Mouse (Mus musculus) liver, adult 2 months (tissue): Measurements from ENCODE around the gene Tmem247. TPM values are rescaled to one million over a fixed set of nuclear protein-coding genes. Genes with fewer than 3 reads are reported as not detected.

Experiments used
- DNase-seq: peaks from one replicate; pipeline ENCODE4 v3.0.0-alpha.2; 2011; ENCODE audit warnings: low read depth, low spot score; ENCODE audit errors: extremely low read depth
- H3K27ac ChIP-seq: fragments of 200-500 bp; replicated peaks from 2 replicates; pipeline ENCODE4 v1.5.1; 2012; ENCODE audit warnings: low read depth, mild to moderate bottlenecking, control low read depth, inconsistent platforms, low read length; ENCODE audit not compliant: insufficient read depth
- H3K27me3 ChIP-seq: fragments of 200-500 bp; 2 replicates; pipeline ENCODE4 v1.6.1; 2012; ENCODE audit warnings: mild to moderate bottlenecking, moderate library complexity, low read length, inconsistent platforms; ENCODE audit not compliant: control insufficient read depth, insufficient read depth
- H3K36me3 ChIP-seq: fragments of 200-500 bp; 2 replicates; pipeline ENCODE4 v1.6.1; 2012; ENCODE audit warnings: low read length, inconsistent platforms; ENCODE audit not compliant: control insufficient read depth, insufficient read depth
- H3K4me1 ChIP-seq: fragments of 200-500 bp; 2 replicates; pipeline ENCODE4 v1.6.1; 2011; ENCODE audit warnings: low read length; ENCODE audit not compliant: control insufficient read depth, insufficient read depth
- H3K4me3 ChIP-seq: fragments of 200-500 bp; 2 replicates; pipeline ENCODE4 v1.5.1; 2011; ENCODE audit warnings: low read depth, mild to moderate bottlenecking, control low read depth, low read length, moderate library complexity; ENCODE audit not compliant: insufficient read depth
- H3K79me2 ChIP-seq: fragments of 200-500 bp; 2 replicates; pipeline ENCODE4 v1.6.1; 2012; ENCODE audit warnings: inconsistent platforms, mild to moderate bottlenecking, low read length, moderate library complexity; ENCODE audit not compliant: control insufficient read depth, insufficient read depth
- H3K9ac ChIP-seq: fragments of 200-500 bp; 2 replicates; pipeline ENCODE4 v1.6.1; 2012; ENCODE audit warnings: low read depth, mild to moderate bottlenecking, control low read depth, inconsistent platforms, low read length
- CTCF ChIP-seq: fragments of 200-500 bp; IDR thresholded peaks from 2 replicates; pipeline ENCODE4 v1.5.1; 2011; ENCODE audit warnings: low read depth, low read length, control low read depth
- POLR2A ChIP-seq: fragments of 200-500 bp; IDR thresholded peaks from 2 replicates; pipeline ENCODE4 v1.6.1; 2011; ENCODE audit warnings: low read length, control low read depth; ENCODE audit not compliant: insufficient read depth; ENCODE audit errors: extremely low read depth
- WGBS: fragments of 180-500 bp; shearing (Covaris S2); methylation state at CpG from one replicate; pipeline ENCODE4 v1.1.7; 2018; 5-methylcytosine and 5-hydroxymethylcytosine counted together
- polyA plus RNA-seq: library from polyadenylated mRNA; depleted of rRNA; stranded (reverse); fragments of >200 nt; gene quantifications from 2 replicates; pipeline ENCODE4 v1.2.3, GENCODE M21; 2012; rRNA removed
- total RNA-seq: library from RNA; depleted of rRNA; stranded (reverse); fragments of >200 nt; gene quantifications from 2 replicates; pipeline ENCODE4 v1.2.3, GENCODE M21; 2014; rRNA removed

The Tmem247 gene
- total and polyA plus RNA-seq, 2 experiments: not detected

- no peak overlapping the region for H3K9ac ChIP-seq
- DNase-seq: no peak
- H3K4me3 ChIP-seq: no peak overlapping the region
- H3K27me3 ChIP-seq: no peaks in the 10 kb centered on the region
- no peak overlapping the region for H3K27ac ChIP-seq
- WGBS: 75% methylated on average over 5 of the region's 5 CpGs
- H3K79me2 ChIP-seq: no peaks in the 10 kb centered on the region
- TF ChIP-seq CTCF (no peak), POLR2A (no peak)
- H3K4me1 ChIP-seq: no peaks in the 10 kb centered on the region
- no peaks in the 10 kb centered on the region for H3K36me3 ChIP-seq
These were observed 52.4 kb downstream of the Tmem247 start for GRCm38 (mm10) chr17:86969582-86969981.

GRCm38 (mm10) chr17:86970026-86970750 lies 53.0 kb downstream of the Tmem247 start:
- H3K9ac ChIP-seq: no peak overlapping the region
- no peaks in the 10 kb centered on the region for H3K36me3 ChIP-seq
- TF ChIP-seq POLR2A (no peak), CTCF (no peak)
- H3K27me3 ChIP-seq: no peaks in the 10 kb centered on the region
- H3K4me1 ChIP-seq: no peaks in the 10 kb centered on the region
- no peak overlapping the region for H3K4me3 ChIP-seq
- H3K79me2 ChIP-seq: no peaks in the 10 kb centered on the region
- no peak for DNase-seq
- H3K27ac ChIP-seq: no peak overlapping the region
- WGBS: 95% methylated on average over 15 of the region's 15 CpGs

- WGBS: 91% methylated on average over 5 of the region's 5 CpGs
These were observed 53.9 kb downstream of the Tmem247 start for GRCm38 (mm10) chr17:86971036-86971435.

GRCm38 (mm10) chr17:86971860-86972259 lies 54.7 kb downstream of the Tmem247 start:
- H3K4me1 ChIP-seq: no peaks in the 10 kb centered on the region
- 91% methylated on average over 7 of the region's 7 CpGs for WGBS

More at GRCm38 (mm10) chr17:86971036-86971435, 53.9 kb downstream of the Tmem247 start:
- H3K4me3 ChIP-seq: no peak overlapping the region
- no peaks in the 10 kb centered on the region for H3K27me3 ChIP-seq
- no peak overlapping the region for H3K9ac ChIP-seq
- H3K4me1 ChIP-seq: no peaks in the 10 kb centered on the region
- H3K79me2 ChIP-seq: no peaks in the 10 kb centered on the region
- TF ChIP-seq POLR2A (no peak), CTCF (no peak)
- no peak for DNase-seq
- no peak overlapping the region for H3K27ac ChIP-seq
- no peaks in the 10 kb centered on the region for H3K36me3 ChIP-seq

More at GRCm38 (mm10) chr17:86971860-86972259, 54.7 kb downstream of the Tmem247 start:
- H3K27me3 ChIP-seq: no peaks in the 10 kb centered on the region
- no peak for DNase-seq
- no peaks in the 10 kb centered on the region for H3K79me2 ChIP-seq
- H3K36me3 ChIP-seq: no peaks in the 10 kb centered on the region
- H3K9ac ChIP-seq: no peak overlapping the region
- H3K27ac ChIP-seq: no peak overlapping the region
- TF ChIP-seq CTCF (no peak), POLR2A (no peak)
- no peak overlapping the region for H3K4me3 ChIP-seq

Other genes with a start within 250 kb of the Tmem247 start
- gene Epas1, start 163.6 kb upstream of the Tmem247 start, total RNA-seq: 41.3 and 59.0 TPM in 2 replicates
- gene Epas1, start 163.6 kb upstream of the Tmem247 start, polyA plus RNA-seq: 34.8 and 39.4 TPM in 2 replicates
- gene Atp6v1e2, start 30.5 kb downstream of the Tmem247 start, total RNA-seq: not detected in 2 replicates
- not detected in 2 replicates for gene Atp6v1e2, start 30.5 kb downstream of the Tmem247 start, polyA plus RNA-seq
- gene Rhoq, start 45.7 kb downstream of the Tmem247 start, total RNA-seq: 5.2 and 5.7 TPM in 2 replicates
- 3.2 and 4.1 TPM in 2 replicates for gene Rhoq, start 45.7 kb downstream of the Tmem247 start, polyA plus RNA-seq
- 9.1 and 10.9 TPM in 2 replicates for gene Pigf, start 108.1 kb downstream of the Tmem247 start, total RNA-seq
- 2.5 and 3.2 TPM in 2 replicates for gene Pigf, start 108.1 kb downstream of the Tmem247 start, polyA plus RNA-seq
- gene Cript, start 108.2 kb downstream of the Tmem247 start, total RNA-seq: 26.6 and 26.9 TPM in 2 replicates
- gene Cript, start 108.2 kb downstream of the Tmem247 start, polyA plus RNA-seq: 7.4 and 9.7 TPM in 2 replicates
- 4.8 and 5.2 TPM in 2 replicates for gene Socs5, start 190.3 kb downstream of the Tmem247 start, total RNA-seq
- 2.4 and 2.9 TPM in 2 replicates for gene Socs5, start 190.3 kb downstream of the Tmem247 start, polyA plus RNA-seq